Mouse (Mus musculus) bone marrow macrophage, adult 2 months (primary cell): Measurements from ENCODE around the gene Crlf1. TPM values are rescaled to one million over a fixed set of nuclear protein-coding genes. Genes with fewer than 3 reads are reported as not detected.

Source experiments
- H3K27ac ChIP-seq: 2 replicates; pipeline ENCODE4 v1.5.1; 2012; ENCODE audit warnings: low read depth, low read length; ENCODE audit not compliant: insufficient read depth
- H3K4me1 ChIP-seq: 2 replicates; pipeline ENCODE4 v1.6.1; 2012; ENCODE audit warnings: low read length; ENCODE audit not compliant: control insufficient read depth, insufficient read depth
- H3K4me3 ChIP-seq: 2 replicates; pipeline ENCODE4 v1.5.1; 2012; ENCODE audit warnings: mild to moderate bottlenecking, low read length, moderate library complexity; ENCODE audit not compliant: insufficient read depth
- CTCF ChIP-seq: IDR thresholded peaks from 2 replicates; pipeline ENCODE4 v1.5.1; 2012; ENCODE audit warnings: low read depth, mild to moderate bottlenecking, low read length, moderate library complexity
- POLR2A ChIP-seq: IDR thresholded peaks from 2 replicates; pipeline ENCODE4 v1.6.1; 2012; ENCODE audit warnings: mild to moderate bottlenecking, low read depth, low read length, borderline replicate concordance
- polyA plus RNA-seq: library from polyadenylated mRNA; stranded (reverse); fragments of >200 nt; gene quantifications from 2 replicates; pipeline ENCODE4 v1.2.4, GENCODE M21; 2012; ENCODE audit not compliant: missing spikeins, insufficient read depth, insufficient read length

Crlf1 gene
- polyA plus RNA-seq, 1 experiment: 1.0 TPM

- TF ChIP-seq POLR2A (no peak), CTCF (no peak)
- Histone ChIP-seq H3K4me3 (peak overlapping the region; percentile 80), H3K4me1 (no peaks in the 10 kb centered on the region), H3K27ac (no peak overlapping the region; the same call in 1 of the 2 replicates)
Measured at GRCm38 (mm10) chr8:70505698-70506327, 12.9 kb downstream of the Crlf1 start.

- Histone ChIP-seq H3K4me3 (peak within 1 kb of the TSS; percentile 80), H3K4me1 (peaks cover 2% of the 10 kb centered on the region), H3K27ac (peak within 1 kb of the TSS; percentile 36)
- no peak for TF ChIP-seq POLR2A
- peak; percentile 57 for TF ChIP-seq CTCF
Measured at GRCm38 (mm10) chr8:70506328-70507026, 13.5 kb downstream of the Crlf1 start, which contains the start of gene Rex1bd. Gene Rex1bd, minus strand, starts transcription at chr8:70506752.

- no peak for TF ChIP-seq POLR2A
- TF ChIP-seq CTCF: no peak
- peaks cover 7% of the 10 kb centered on the region for H3K4me1 ChIP-seq
- peak overlapping the region; percentile 21; the same call in 1 of the 2 replicates for H3K27ac ChIP-seq
- H3K4me3 ChIP-seq: no peak overlapping the region
Measured at GRCm38 (mm10) chr8:70507027-70507393, 14.1 kb downstream of the Crlf1 start.

GRCm38 (mm10) chr8:70509281-70509952 is 16.5 kb downstream of the Crlf1 start:
- peaks cover 23% of the 10 kb centered on the region for H3K4me1 ChIP-seq
- peak overlapping the region; percentile 97 for H3K4me3 ChIP-seq
- H3K27ac ChIP-seq: peak overlapping the region; percentile 61
- TF ChIP-seq CTCF: no peak
- no peak for TF ChIP-seq POLR2A

- Histone ChIP-seq H3K27ac (peak within 1 kb of the TSS; percentile 94), H3K4me1 (peaks cover 23% of the 10 kb centered on the region), H3K4me3 (peak within 1 kb of the TSS; percentile 97)
- TF ChIP-seq POLR2A: peak; percentile 23; the same call in 1 of the 2 replicates
- TF ChIP-seq CTCF: no peak
Measured at GRCm38 (mm10) chr8:70510228-70510915, 17.4 kb downstream of the Crlf1 start, which contains the start of gene Uba52. Gene Uba52, minus strand, starts transcription at chr8:70510801.

- Histone ChIP-seq H3K27ac (peak overlapping the region; percentile 94), H3K4me1 (peaks cover 23% of the 10 kb centered on the region), H3K4me3 (peak overlapping the region; percentile 97)
Measured at GRCm38 (mm10) chr8:70511174-70511573, 18.2 kb downstream of the Crlf1 start.

- peak overlapping the region; percentile 94 for H3K27ac ChIP-seq
- peaks cover 23% of the 10 kb centered on the region for H3K4me1 ChIP-seq
- H3K4me3 ChIP-seq: peak overlapping the region; percentile 97
- no peak for TF ChIP-seq POLR2A
Measured at GRCm38 (mm10) chr8:70511770-70512169, 18.8 kb downstream of the Crlf1 start.

GRCm38 (mm10) chr8:70512253-70512903 is 19.4 kb downstream of the Crlf1 start:
- peaks cover 23% of the 10 kb centered on the region for H3K4me1 ChIP-seq
- peak overlapping the region; percentile 94 for H3K27ac ChIP-seq
- TF ChIP-seq POLR2A (no peak), CTCF (no peak)
- peak overlapping the region; percentile 97; the same call in 1 of the 2 replicates for H3K4me3 ChIP-seq

- H3K27ac ChIP-seq: no peak overlapping the region
- TF ChIP-seq POLR2A (no peak), CTCF (no peak)
- peaks cover 23% of the 10 kb centered on the region for H3K4me1 ChIP-seq
- no peak overlapping the region for H3K4me3 ChIP-seq
Measured at GRCm38 (mm10) chr8:70513441-70513840, 20.5 kb downstream of the Crlf1 start.
